Mouse (Mus musculus): Measurements from ENCODE around the gene Pik3c2a. TPM values are rescaled to one million over a fixed set of nuclear protein-coding genes. Genes with fewer than 3 reads are reported as not detected.

The Pik3c2a gene
- total RNA-seq (2014; fragmentation: Nextera tagmentation): 13.2 and 24.8 TPM in 2 replicates
- 12.8 and 13.8 TPM in 2 replicates for total RNA-seq (2017)

DNA sequence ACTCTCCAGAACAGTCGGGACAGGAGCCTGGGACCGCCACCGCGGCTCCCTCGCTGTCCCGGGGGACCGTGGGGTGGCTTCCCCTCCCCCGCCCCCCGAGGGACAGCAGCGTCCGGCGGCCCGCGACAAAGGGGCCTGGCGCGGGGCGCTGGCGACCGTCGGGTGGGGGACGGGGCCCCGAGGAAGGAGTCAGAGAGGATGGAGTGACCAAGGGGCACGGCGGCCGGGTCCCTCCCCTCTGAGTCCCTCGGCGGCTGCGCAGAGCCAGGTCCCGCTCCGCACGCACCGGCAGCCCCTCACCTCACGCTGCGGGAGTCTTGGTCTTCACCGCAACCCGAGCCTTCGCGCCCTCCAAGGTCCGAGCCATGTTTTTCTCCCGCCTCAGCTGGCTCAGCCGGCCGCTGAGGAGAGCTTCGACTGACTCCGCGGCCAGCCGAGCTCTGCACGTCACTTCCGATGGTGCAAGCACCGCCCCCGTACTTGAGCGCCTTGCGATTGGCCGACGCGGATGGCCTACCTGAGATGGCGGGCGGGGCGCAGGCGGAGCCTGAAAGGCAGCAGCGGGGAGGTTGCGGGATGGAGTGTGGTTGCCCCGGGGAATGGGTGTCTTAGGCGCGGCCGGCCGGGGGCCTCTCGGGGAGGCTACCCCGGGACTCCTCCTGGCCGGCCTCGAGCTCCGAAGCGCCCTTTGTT, at the start of gene Pik3c2a:
Pik3c2a (minus strand) TSS at position 446 of the 693 bp plus-strand sequence.
- ATAC-seq (replicated peaks; ENCODE audit: poor library complexity, severe bottlenecking): peak; percentile 86

DNA sequence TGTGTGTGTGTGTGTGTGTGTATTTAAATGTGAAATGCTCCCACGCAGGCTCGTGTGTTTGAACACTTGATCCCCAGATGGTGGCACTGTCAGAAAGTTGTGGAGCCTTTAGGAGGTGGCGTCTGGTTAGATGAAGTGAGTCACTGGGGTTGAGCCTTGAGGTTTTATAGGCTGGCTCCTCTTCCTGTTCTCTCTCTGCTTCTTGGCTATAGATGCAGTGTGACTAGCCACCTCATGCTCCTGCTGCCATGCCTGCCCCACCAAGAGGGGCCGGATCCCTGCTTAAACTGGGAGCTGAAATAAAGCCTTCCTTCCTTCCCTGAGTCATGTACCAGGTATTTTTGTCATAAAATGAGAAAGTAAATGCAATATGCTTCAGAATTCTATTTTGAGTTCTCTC, 47.9 kb upstream of the Pik3c2a start:
- peak; percentile 49 for ATAC-seq (replicated peaks; ENCODE audit: poor library complexity, severe bottlenecking)

GRCm38 (mm10) chr7:116485062-116485601, 41.9 kb upstream of the Pik3c2a start:
- ATAC-seq (replicated peaks; ENCODE audit: poor library complexity, severe bottlenecking): no peak

GRCm38 (mm10) chr7:116484213-116484612, 41.0 kb upstream of the Pik3c2a start:
- peak; percentile 68 for ATAC-seq (replicated peaks; ENCODE audit: poor library complexity, severe bottlenecking)

DNA sequence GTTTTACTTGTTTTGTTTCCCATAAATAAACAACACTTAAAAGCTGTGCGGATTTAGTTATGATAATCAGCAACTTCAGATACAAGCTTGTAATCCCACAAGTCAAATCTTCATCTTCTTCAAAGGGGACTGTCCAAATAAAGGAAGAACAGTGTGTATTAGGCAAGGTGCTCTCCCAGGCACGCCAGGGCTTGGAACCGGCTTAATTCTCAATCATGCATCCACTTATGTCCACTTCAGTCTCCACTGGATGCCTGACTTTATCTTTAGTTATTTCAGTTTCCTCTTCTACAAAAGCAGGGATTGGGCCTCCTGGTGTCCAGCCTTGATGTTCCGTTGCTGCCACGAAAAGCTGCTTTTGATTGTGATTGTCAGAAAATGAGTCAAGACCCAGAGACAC, 40.5 kb upstream of the Pik3c2a start:
- ATAC-seq (replicated peaks; ENCODE audit: poor library complexity, severe bottlenecking): 0 out of 2 replicates have a peak, but pooled peaks have one; percentile 15

- no peak for ATAC-seq (replicated peaks; ENCODE audit: poor library complexity, severe bottlenecking)
Observed at GRCm38 (mm10) chr7:116483106-116483505, 39.9 kb upstream of the Pik3c2a start.

- ATAC-seq (replicated peaks; ENCODE audit: poor library complexity, severe bottlenecking): peak; percentile 88
Observed at GRCm38 (mm10) chr7:116476264-116476663, 33.0 kb upstream of the Pik3c2a start.

GRCm38 (mm10) chr7:116475836-116476235, 32.6 kb upstream of the Pik3c2a start:
- ATAC-seq (replicated peaks; ENCODE audit: poor library complexity, severe bottlenecking): peak; percentile 65

GRCm38 (mm10) chr7:116462114-116462513, 18.9 kb upstream of the Pik3c2a start:
- peak; percentile 55 for ATAC-seq (replicated peaks; ENCODE audit: poor library complexity, severe bottlenecking)

GRCm38 (mm10) chr7:116458985-116459441, 15.8 kb upstream of the Pik3c2a start:
- peak; percentile 82 for ATAC-seq (replicated peaks; ENCODE audit: poor library complexity, severe bottlenecking)

- ATAC-seq (replicated peaks; ENCODE audit: poor library complexity, severe bottlenecking): no peak
Observed at GRCm38 (mm10) chr7:116457391-116457790, 14.1 kb upstream of the Pik3c2a start.

DNA sequence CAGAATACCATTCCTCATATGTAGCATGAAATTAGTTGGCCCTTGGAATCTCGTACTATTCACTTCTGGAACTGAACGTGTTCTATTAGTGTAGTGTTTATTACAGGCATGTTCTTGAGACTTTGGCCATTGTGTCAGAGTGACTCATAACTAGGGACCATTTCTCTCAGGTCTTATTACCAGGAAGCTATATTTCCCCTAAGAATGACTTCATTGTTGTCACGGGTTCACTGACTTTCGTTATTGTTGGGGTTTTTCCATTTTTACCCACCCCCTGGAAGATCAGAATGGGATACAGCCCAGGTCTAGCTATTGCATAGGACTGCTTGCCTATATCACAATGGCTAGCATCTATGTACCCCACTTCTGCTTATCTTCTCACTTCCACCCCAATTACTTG, 13.7 kb upstream of the Pik3c2a start:
- ATAC-seq (replicated peaks; ENCODE audit: poor library complexity, severe bottlenecking): 0 out of 2 replicates have a peak, but pooled peaks have one; percentile 3

DNA sequence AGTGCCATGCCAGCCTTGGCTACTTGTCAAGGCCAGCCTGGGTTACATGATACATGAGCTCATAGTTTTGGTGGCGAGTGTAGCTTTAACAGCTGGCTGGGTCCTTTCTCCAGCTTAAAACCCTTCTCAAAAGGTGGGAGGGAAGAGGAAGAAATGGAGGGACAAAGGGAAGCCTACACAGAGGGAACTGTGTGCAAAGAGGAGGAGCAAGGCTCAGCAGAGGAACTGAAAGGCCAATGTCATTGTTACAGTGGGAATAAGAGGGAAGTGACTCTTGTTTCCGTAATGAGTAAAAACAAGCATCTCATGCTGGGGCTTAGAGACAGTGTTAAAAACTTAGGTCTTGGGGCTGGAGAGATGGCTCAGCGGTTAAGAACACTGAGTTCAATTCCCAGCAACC, 3.4 kb upstream of the Pik3c2a start:
- peak; percentile 80 for ATAC-seq (replicated peaks; ENCODE audit: poor library complexity, severe bottlenecking)

- ATAC-seq (replicated peaks; ENCODE audit: poor library complexity, severe bottlenecking): no peak
Observed at GRCm38 (mm10) chr7:116444326-116444809, 1.1 kb upstream of the Pik3c2a start.

- peak; percentile 4 for ATAC-seq (replicated peaks; ENCODE audit: poor library complexity, severe bottlenecking)
Observed at GRCm38 (mm10) chr7:116443697-116444325, 562 bp upstream of the Pik3c2a start.

DNA sequence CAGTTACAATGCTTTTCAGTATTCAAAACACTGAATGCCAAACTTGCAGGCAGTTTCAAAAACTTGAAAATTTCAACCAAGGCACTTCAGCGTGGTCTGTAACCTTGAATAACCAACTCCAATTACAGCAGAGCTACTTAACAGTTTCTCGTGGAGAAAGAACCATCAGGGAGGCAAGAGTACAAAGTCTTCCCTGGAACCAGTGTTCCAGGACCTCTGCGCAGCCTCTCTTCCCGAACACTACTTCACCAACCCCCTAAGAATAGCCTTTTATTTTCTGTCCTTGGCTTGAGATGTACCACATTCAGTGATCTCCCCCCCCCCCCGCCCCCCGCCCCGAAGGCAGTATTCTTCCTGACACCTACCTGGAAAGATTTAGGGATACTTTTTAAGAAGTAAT, 1.0 kb downstream of the Pik3c2a start:
- no peak for ATAC-seq (replicated peaks; ENCODE audit: poor library complexity, severe bottlenecking)

GRCm38 (mm10) chr7:116441346-116441745, 1.9 kb downstream of the Pik3c2a start:
- ATAC-seq (replicated peaks; ENCODE audit: poor library complexity, severe bottlenecking): no peak

GRCm38 (mm10) chr7:116431661-116432060, 11.6 kb downstream of the Pik3c2a start:
- ATAC-seq (replicated peaks; ENCODE audit: poor library complexity, severe bottlenecking): no peak

DNA sequence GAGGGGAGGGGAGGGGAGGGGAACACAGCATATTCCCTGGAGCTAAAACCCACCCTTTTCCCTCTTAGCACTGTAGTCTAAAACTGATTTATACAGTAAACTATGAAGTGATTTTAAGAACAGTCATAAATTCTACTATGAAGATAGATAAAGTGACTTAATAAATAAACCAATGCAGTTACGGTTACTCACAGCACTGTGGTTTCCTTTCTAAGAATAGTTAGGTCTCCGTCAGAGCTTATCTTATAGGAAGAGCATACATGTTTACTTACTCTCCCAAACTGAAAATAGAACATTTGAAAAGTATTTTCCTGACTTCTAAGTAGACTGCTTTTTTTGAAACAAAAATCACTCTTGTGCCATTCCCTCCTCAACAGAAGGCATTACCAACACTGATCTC, 12.3 kb downstream of the Pik3c2a start:
- ATAC-seq (replicated peaks; ENCODE audit: poor library complexity, severe bottlenecking): no peak

DNA sequence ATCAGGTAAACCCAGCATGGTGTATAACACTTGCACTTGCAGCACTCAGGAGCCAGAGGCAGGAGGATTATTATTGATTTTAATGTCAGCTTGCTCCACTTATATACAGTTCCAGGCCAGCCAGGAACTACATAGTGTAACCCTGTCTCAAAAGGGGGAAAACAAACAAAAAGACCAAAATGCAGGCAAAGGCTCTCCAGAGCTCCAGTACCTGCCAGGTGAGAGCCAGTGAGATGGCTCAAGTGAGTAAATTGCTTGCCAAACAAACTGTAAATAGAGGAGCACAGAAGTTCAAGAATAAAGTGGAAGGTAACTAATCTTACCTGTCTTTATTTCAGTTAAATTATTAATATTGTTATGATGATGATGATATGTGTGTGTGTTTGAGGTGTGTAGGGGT, 16.0 kb downstream of the Pik3c2a start:
- no peak for ATAC-seq (replicated peaks; ENCODE audit: poor library complexity, severe bottlenecking)

GRCm38 (mm10) chr7:116425771-116426170, 17.5 kb downstream of the Pik3c2a start:
- no peak for ATAC-seq (replicated peaks; ENCODE audit: poor library complexity, severe bottlenecking)

All from granulocyte monocyte progenitor cell, adult 5-6 weeks (primary cell).